Mouse (Mus musculus) megakaryocyte, embryonic 14.5 days (primary cell): ENCODE results near the gene Cbr2. TPM values are rescaled to one million over a fixed set of nuclear protein-coding genes. Genes with fewer than 3 reads are reported as not detected.

Experiments
- H3K27me3 ChIP-seq: replicated peaks from 2 replicates; pipeline ENCODE3; 2012; ENCODE audit warnings: inconsistent platforms
- H3K36me3 ChIP-seq: replicated peaks from 2 replicates; pipeline ENCODE3; 2012; ENCODE audit warnings: low read length, inconsistent platforms, mixed read lengths
- H3K4me1 ChIP-seq: 2 replicates; pipeline ENCODE4 v1.6.1; 2012; ENCODE audit warnings: inconsistent platforms
- H3K4me3 ChIP-seq: replicated peaks from 2 replicates; pipeline ENCODE3; 2012; ENCODE audit warnings: moderate library complexity, mild to moderate bottlenecking, inconsistent platforms
- H3K9me3 ChIP-seq: 2 replicates; pipeline ENCODE4 v1.6.1; 2012; ENCODE audit warnings: inconsistent platforms
- FLI1 ChIP-seq: IDR thresholded peaks from 2 replicates; pipeline ENCODE4 v1.6.1; 2012; ENCODE audit warnings: low read length, inconsistent platforms, mixed read lengths
- GATA1 ChIP-seq: IDR thresholded peaks from 3 replicates; pipeline ENCODE4 v1.6.1; 2012; ENCODE audit warnings: mixed read lengths, low read length, inconsistent platforms, borderline replicate concordance
- polyA plus RNA-seq: library from polyadenylated mRNA; stranded (reverse); fragments of >175 nt; gene quantifications from 2 replicates; pipeline ENCODE4 v1.2.3, GENCODE M21; 2012; ENCODE audit warnings: low replicate concordance; ENCODE audit not compliant: insufficient read depth

Cbr2 gene
- polyA plus RNA-seq, 1 experiment = 2.1 TPM

- Histone ChIP-seq H3K27me3 (peaks cover 35% of the 10 kb centered on the region), H3K4me1 (peaks cover 9% of the 10 kb centered on the region)
- TF ChIP-seq FLI1 = no peak
- TF ChIP-seq GATA1 = no peak
Measured at GRCm38 (mm10) chr11:120761811-120762671, 30.1 kb upstream of the Cbr2 start.

GRCm38 (mm10) chr11:120760236-120760635, 28.3 kb upstream of the Cbr2 start:
- Histone ChIP-seq H3K4me1 (peaks cover 6% of the 10 kb centered on the region), H3K36me3 (no peaks in the 10 kb centered on the region), H3K9me3 (peaks cover 55% of the 10 kb centered on the region), H3K4me3 (no peak overlapping the region), H3K27me3 (peaks cover 21% of the 10 kb centered on the region)
- TF ChIP-seq FLI1 = no peak
- TF ChIP-seq GATA1 = no peak

More at GRCm38 (mm10) chr11:120761811-120762671, 30.1 kb upstream of the Cbr2 start:
- peak overlapping the region; percentile 26 for H3K4me3 ChIP-seq
- H3K36me3 ChIP-seq = no peaks in the 10 kb centered on the region
- peaks cover 46% of the 10 kb centered on the region for H3K9me3 ChIP-seq

GRCm38 (mm10) chr11:120751606-120752005, 19.7 kb upstream of the Cbr2 start:
- H3K36me3 ChIP-seq = no peaks in the 10 kb centered on the region
- TF ChIP-seq FLI1 (no peak), GATA1 (no peak)
- H3K4me3 ChIP-seq = no peak overlapping the region
- H3K4me1 ChIP-seq = no peaks in the 10 kb centered on the region
- peaks cover 5% of the 10 kb centered on the region for H3K9me3 ChIP-seq
- H3K27me3 ChIP-seq = peaks cover 17% of the 10 kb centered on the region

- Histone ChIP-seq H3K4me1 (no peaks in the 10 kb centered on the region), H3K27me3 (peaks cover 30% of the 10 kb centered on the region), H3K4me3 (no peak overlapping the region), H3K9me3 (no peaks in the 10 kb centered on the region), H3K36me3 (no peaks in the 10 kb centered on the region)
- TF ChIP-seq FLI1 (no peak), GATA1 (no peak)
Measured at GRCm38 (mm10) chr11:120749430-120749829, 17.5 kb upstream of the Cbr2 start.

- no peaks in the 10 kb centered on the region for H3K9me3 ChIP-seq
- H3K36me3 ChIP-seq = no peaks in the 10 kb centered on the region
- H3K4me3 ChIP-seq = no peak overlapping the region
- no peaks in the 10 kb centered on the region for H3K4me1 ChIP-seq
- TF ChIP-seq FLI1 = no peak
- TF ChIP-seq GATA1 = no peak
- H3K27me3 ChIP-seq = peaks cover 37% of the 10 kb centered on the region
Measured at GRCm38 (mm10) chr11:120747974-120748373, 16.1 kb upstream of the Cbr2 start.

GRCm38 (mm10) chr11:120744121-120744701, 12.3 kb upstream of the Cbr2 start:
- H3K4me3 ChIP-seq = no peak overlapping the region
- H3K9me3 ChIP-seq = no peaks in the 10 kb centered on the region
- H3K36me3 ChIP-seq = no peaks in the 10 kb centered on the region
- TF ChIP-seq FLI1 (no peak), GATA1 (no peak)
- peaks cover 5% of the 10 kb centered on the region for H3K4me1 ChIP-seq
- peaks cover 43% of the 10 kb centered on the region for H3K27me3 ChIP-seq

- Histone ChIP-seq H3K9me3 (no peaks in the 10 kb centered on the region), H3K36me3 (no peaks in the 10 kb centered on the region), H3K27me3 (peaks cover 45% of the 10 kb centered on the region), H3K4me3 (no peak overlapping the region), H3K4me1 (peaks cover 5% of the 10 kb centered on the region)
- TF ChIP-seq FLI1 (no peak), GATA1 (no peak)
Measured at GRCm38 (mm10) chr11:120740981-120741380, 9.1 kb upstream of the Cbr2 start.

- Histone ChIP-seq H3K27me3 (peaks cover 50% of the 10 kb centered on the region), H3K9me3 (no peaks in the 10 kb centered on the region), H3K4me1 (peaks cover 8% of the 10 kb centered on the region), H3K4me3 (no peak overlapping the region), H3K36me3 (no peaks in the 10 kb centered on the region)
- TF ChIP-seq GATA1 (no peak), FLI1 (no peak)
Measured at GRCm38 (mm10) chr11:120736424-120736823, 4.5 kb upstream of the Cbr2 start.

- peaks cover 54% of the 10 kb centered on the region for H3K27me3 ChIP-seq
Measured at GRCm38 (mm10) chr11:120733521-120733920, 1.6 kb upstream of the Cbr2 start.

GRCm38 (mm10) chr11:120731395-120731794, 519 bp downstream of the Cbr2 start:
- Histone ChIP-seq H3K4me1 (peaks cover 43% of the 10 kb centered on the region), H3K4me3 (peak overlapping the region; percentile 38), H3K9me3 (no peaks in the 10 kb centered on the region), H3K27me3 (peaks cover 51% of the 10 kb centered on the region), H3K36me3 (no peaks in the 10 kb centered on the region)
- TF ChIP-seq FLI1 (no peak), GATA1 (no peak)

More at GRCm38 (mm10) chr11:120733521-120733920, 1.6 kb upstream of the Cbr2 start:
- TF ChIP-seq GATA1 = no peak
- no peak overlapping the region for H3K4me3 ChIP-seq
- H3K9me3 ChIP-seq = no peaks in the 10 kb centered on the region
- no peaks in the 10 kb centered on the region for H3K36me3 ChIP-seq
- H3K4me1 ChIP-seq = peaks cover 28% of the 10 kb centered on the region
